Mouse (Mus musculus): ENCODE data around the gene Pck1. TPM values are rescaled to one million over a fixed set of nuclear protein-coding genes. Genes with fewer than 3 reads are reported as not detected.
"Not testable (repeated sequence)": the region's sequence is repeated elsewhere in the genome, so short reads cannot be mapped to it uniquely, and the experiment has no call there.

Gene Pck1
- not detected in 2 replicates for polyA plus RNA-seq (2014; fragmentation: Nextera tagmentation; extraction: Ambion mirVana)

GRCm38 (mm10) chr2:173152436-173153151, at the start of gene Pck1:
Gene Pck1, plus strand, starts transcription at chr2:173153048.
- H3K27me3 ChIP-seq (ENCODE audit: control insufficient read depth, insufficient read depth, low read length), result no peaks in the 10 kb centered on the region
- no peak within 1 kb of the TSS for H3K27ac ChIP-seq (ENCODE audit: low read depth, low read length)
- no peaks in the 10 kb centered on the region for H3K36me3 ChIP-seq (ENCODE audit: control insufficient read depth, insufficient read depth, low read length)
- H3K4me2 ChIP-seq (replicated peaks; ENCODE audit: low read depth, low read length), result no peak within 1 kb of the TSS
- H3K4me1 ChIP-seq (replicated peaks; ENCODE audit: control insufficient read depth, insufficient read depth, low read length), result no peaks in the 10 kb centered on the region
- no peak within 1 kb of the TSS for H3K4me3 ChIP-seq (ENCODE audit: low read depth, low read length)
- no peak within 1 kb of the TSS for H3K9ac ChIP-seq (ENCODE audit: low read depth, low read length)
- WGBS, result 85% methylated on average over 13 of the region's 13 CpGs
- H3K9me3 ChIP-seq (ENCODE audit: control insufficient read depth, low read length), result no peaks in the 10 kb centered on the region
- ATAC-seq (ENCODE audit: low FRiP score) (no peak), DNase-seq (ENCODE audit: low spot score) (no peak)

GRCm38 (mm10) chr2:173106409-173106808, 46.4 kb upstream of the Pck1 start:
- no peak for ATAC-seq (ENCODE audit: low FRiP score)
- Histone ChIP-seq H3K4me2 (replicated peaks; ENCODE audit: low read depth, low read length) (no peak overlapping the region), H3K27ac (ENCODE audit: low read depth, low read length) (no peak overlapping the region), H3K9ac (ENCODE audit: low read depth, low read length) (no peak overlapping the region), H3K36me3 (ENCODE audit: control insufficient read depth, insufficient read depth, low read length) (no peaks in the 10 kb centered on the region), H3K9me3 (ENCODE audit: control insufficient read depth, low read length) (no peaks in the 10 kb centered on the region), H3K4me3 (ENCODE audit: low read depth, low read length) (no peak overlapping the region), H3K27me3 (ENCODE audit: control insufficient read depth, insufficient read depth, low read length) (no peaks in the 10 kb centered on the region), H3K4me1 (replicated peaks; ENCODE audit: control insufficient read depth, insufficient read depth, low read length) (no peaks in the 10 kb centered on the region)
- WGBS, result 89% methylated on average over 9 of the region's 9 CpGs
- no peak for DNase-seq (ENCODE audit: low spot score)

GRCm38 (mm10) chr2:173106889-173107785, 45.7 kb upstream of the Pck1 start:
- ATAC-seq (ENCODE audit: low FRiP score), result peak; percentile 7; the same call in 1 of the 2 replicates
- H3K9ac ChIP-seq (ENCODE audit: low read depth, low read length), result no peak overlapping the region
- H3K4me3 ChIP-seq (ENCODE audit: low read depth, low read length), result no peak overlapping the region
- no peaks in the 10 kb centered on the region for H3K27me3 ChIP-seq (ENCODE audit: control insufficient read depth, insufficient read depth, low read length)
- no peak overlapping the region for H3K27ac ChIP-seq (ENCODE audit: low read depth, low read length)
- DNase-seq (ENCODE audit: low spot score), result peak; percentile 78
- 19% methylated on average over 14 of the region's 14 CpGs for WGBS
- H3K4me1 ChIP-seq (replicated peaks; ENCODE audit: control insufficient read depth, insufficient read depth, low read length), result no peaks in the 10 kb centered on the region
- no peak overlapping the region for H3K4me2 ChIP-seq (replicated peaks; ENCODE audit: low read depth, low read length)
- no peaks in the 10 kb centered on the region for H3K36me3 ChIP-seq (ENCODE audit: control insufficient read depth, insufficient read depth, low read length)
- no peaks in the 10 kb centered on the region for H3K9me3 ChIP-seq (ENCODE audit: control insufficient read depth, low read length)

- H3K27ac ChIP-seq (ENCODE audit: low read depth, low read length), result no peak overlapping the region
- no peaks in the 10 kb centered on the region for H3K27me3 ChIP-seq (ENCODE audit: control insufficient read depth, insufficient read depth, low read length)
- ATAC-seq (ENCODE audit: low FRiP score) (no peak), DNase-seq (ENCODE audit: low spot score) (no peak)
- H3K4me3 ChIP-seq (ENCODE audit: low read depth, low read length), result no peak overlapping the region
- H3K4me1 ChIP-seq (replicated peaks; ENCODE audit: control insufficient read depth, insufficient read depth, low read length), result no peaks in the 10 kb centered on the region
- H3K36me3 ChIP-seq (ENCODE audit: control insufficient read depth, insufficient read depth, low read length), result no peaks in the 10 kb centered on the region
- H3K9ac ChIP-seq (ENCODE audit: low read depth, low read length), result no peak overlapping the region
- no peak overlapping the region for H3K4me2 ChIP-seq (replicated peaks; ENCODE audit: low read depth, low read length)
- 85% methylated on average over 6 of the region's 6 CpGs for WGBS
- no peaks in the 10 kb centered on the region for H3K9me3 ChIP-seq (ENCODE audit: control insufficient read depth, low read length)
Observed at GRCm38 (mm10) chr2:173108509-173109190, 44.2 kb upstream of the Pck1 start.

- no peak for ATAC-seq (ENCODE audit: low FRiP score)
- WGBS, result 90% methylated on average over 7 of the region's 7 CpGs
- H3K4me1 ChIP-seq (replicated peaks; ENCODE audit: control insufficient read depth, insufficient read depth, low read length), result no peaks in the 10 kb centered on the region
Observed at GRCm38 (mm10) chr2:173109510-173109909, 43.3 kb upstream of the Pck1 start.

GRCm38 (mm10) chr2:173110571-173110970, 42.3 kb upstream of the Pck1 start:
- 85% methylated on average over 9 of the region's 9 CpGs for WGBS

More at GRCm38 (mm10) chr2:173109510-173109909, 43.3 kb upstream of the Pck1 start:
- no peak overlapping the region for H3K4me3 ChIP-seq (ENCODE audit: low read depth, low read length)
- no peak overlapping the region for H3K4me2 ChIP-seq (replicated peaks; ENCODE audit: low read depth, low read length)
- no peaks in the 10 kb centered on the region for H3K36me3 ChIP-seq (ENCODE audit: control insufficient read depth, insufficient read depth, low read length)
- no peak for DNase-seq (ENCODE audit: low spot score)
- H3K27me3 ChIP-seq (ENCODE audit: control insufficient read depth, insufficient read depth, low read length), result no peaks in the 10 kb centered on the region
- H3K9me3 ChIP-seq (ENCODE audit: control insufficient read depth, low read length), result no peaks in the 10 kb centered on the region
- H3K9ac ChIP-seq (ENCODE audit: low read depth, low read length), result no peak overlapping the region
- no peak overlapping the region for H3K27ac ChIP-seq (ENCODE audit: low read depth, low read length)

GRCm38 (mm10) chr2:173113796-173114195, 39.1 kb upstream of the Pck1 start:
- not testable (repeated sequence) for H3K4me1 ChIP-seq (replicated peaks; ENCODE audit: control insufficient read depth, insufficient read depth, low read length); H3K4me3 ChIP-seq (ENCODE audit: low read depth, low read length); H3K9ac ChIP-seq (ENCODE audit: low read depth, low read length); H3K27ac ChIP-seq (ENCODE audit: low read depth, low read length); ATAC-seq (ENCODE audit: low FRiP score); H3K36me3 ChIP-seq (ENCODE audit: control insufficient read depth, insufficient read depth, low read length); H3K27me3 ChIP-seq (ENCODE audit: control insufficient read depth, insufficient read depth, low read length); DNase-seq (ENCODE audit: low spot score); H3K9me3 ChIP-seq (ENCODE audit: control insufficient read depth, low read length); H3K4me2 ChIP-seq (replicated peaks; ENCODE audit: low read depth, low read length)
- 68% methylated on average over 3 of the region's 3 CpGs for WGBS

More at GRCm38 (mm10) chr2:173110571-173110970, 42.3 kb upstream of the Pck1 start:
- DNase-seq (ENCODE audit: low spot score) (no peak), ATAC-seq (ENCODE audit: low FRiP score) (no peak)
- H3K9me3 ChIP-seq (ENCODE audit: control insufficient read depth, low read length), result no peaks in the 10 kb centered on the region
- no peaks in the 10 kb centered on the region for H3K36me3 ChIP-seq (ENCODE audit: control insufficient read depth, insufficient read depth, low read length)
- no peak overlapping the region for H3K4me2 ChIP-seq (replicated peaks; ENCODE audit: low read depth, low read length)
- H3K9ac ChIP-seq (ENCODE audit: low read depth, low read length), result no peak overlapping the region
- H3K27ac ChIP-seq (ENCODE audit: low read depth, low read length), result no peak overlapping the region
- no peaks in the 10 kb centered on the region for H3K27me3 ChIP-seq (ENCODE audit: control insufficient read depth, insufficient read depth, low read length)
- H3K4me1 ChIP-seq (replicated peaks; ENCODE audit: control insufficient read depth, insufficient read depth, low read length), result no peaks in the 10 kb centered on the region
- no peak overlapping the region for H3K4me3 ChIP-seq (ENCODE audit: low read depth, low read length)

- no peak within 1 kb of the TSS for H3K9ac ChIP-seq (ENCODE audit: low read depth, low read length)
- no peak for ATAC-seq (ENCODE audit: low FRiP score)
- H3K27me3 ChIP-seq (ENCODE audit: control insufficient read depth, insufficient read depth, low read length), result no peaks in the 10 kb centered on the region
- H3K4me1 ChIP-seq (replicated peaks; ENCODE audit: control insufficient read depth, insufficient read depth, low read length), result no peaks in the 10 kb centered on the region
- no peak for DNase-seq (ENCODE audit: low spot score)
- H3K36me3 ChIP-seq (ENCODE audit: control insufficient read depth, insufficient read depth, low read length), result no peaks in the 10 kb centered on the region
- WGBS, result 86% methylated on average over 31 of the region's 35 CpGs
- no peak within 1 kb of the TSS for H3K4me2 ChIP-seq (replicated peaks; ENCODE audit: low read depth, low read length)
- H3K4me3 ChIP-seq (ENCODE audit: low read depth, low read length), result no peak within 1 kb of the TSS
- no peak within 1 kb of the TSS for H3K27ac ChIP-seq (ENCODE audit: low read depth, low read length)
- no peaks in the 10 kb centered on the region for H3K9me3 ChIP-seq (ENCODE audit: control insufficient read depth, low read length)
Observed at GRCm38 (mm10) chr2:173119023-173119944, 33.6 kb upstream of the Pck1 start, which contains the start of gene Ctcfl. Gene Ctcfl, minus strand, starts transcription at chr2:173119525.

Data from hindbrain, embryonic 11.5 days (tissue).